Mouse (Mus musculus) layer of hippocampus, postnatal 36 days (tissue): ENCODE data around the gene Tnks2. TPM values are rescaled to one million over a fixed set of nuclear protein-coding genes. Genes with fewer than 3 reads are reported as not detected.
A peak's percentile ranks its signal among the peaks of the same experiment; 100 is the strongest.

ENCODE experiments used
- DNase-seq, 2 experiments: peaks; one replicate each; pipeline ENCODE4 v3.0.0; 2022
- total RNA-seq, 2 experiments: library from RNA; stranded (reverse); gene quantifications; 2 replicates each; pipeline ENCODE4 v1.2.3; 2021

Tnks2 gene
- total RNA-seq, 2 experiments from 2014 or later = 127 to 133 TPM

GRCm38 (mm10) chr19:36897778-36898177, 63.7 kb downstream of the Tnks2 start:
- DNase-seq = no peak

GRCm38 (mm10) chr19:36903377-36903776, 69.3 kb downstream of the Tnks2 start:
- DNase-seq = no peak

GRCm38 (mm10) chr19:36904211-36905007, 70.4 kb downstream of the Tnks2 start:
- DNase-seq = peak; percentile 19 to 59

- DNase-seq = no peak
Observed at GRCm38 (mm10) chr19:36909150-36909549, 75.1 kb downstream of the Tnks2 start.

- no peak for DNase-seq
Observed at GRCm38 (mm10) chr19:36909676-36910292, 75.8 kb downstream of the Tnks2 start.

- DNase-seq = peak; percentile 27 to 32
Observed at GRCm38 (mm10) chr19:36910424-36911045, 76.5 kb downstream of the Tnks2 start.

GRCm38 (mm10) chr19:36913064-36913463, 79.0 kb downstream of the Tnks2 start:
- DNase-seq = no peak

GRCm38 (mm10) chr19:36916206-36916605, 82.2 kb downstream of the Tnks2 start:
- no peak for DNase-seq

- no peak for DNase-seq
Observed at GRCm38 (mm10) chr19:36916876-36917389, 82.9 kb downstream of the Tnks2 start.

- DNase-seq = peak; percentile 85 to 86
Observed at GRCm38 (mm10) chr19:36918441-36919301, 84.6 kb downstream of the Tnks2 start.

GRCm38 (mm10) chr19:36919466-36919865, 85.4 kb downstream of the Tnks2 start, which contains the start of gene Fgfbp3:
Gene Fgfbp3, minus strand, starts transcription at chr19:36919615.
- no peak for DNase-seq

- no peak for DNase-seq
Observed at GRCm38 (mm10) chr19:36922015-36922414, 88.0 kb downstream of the Tnks2 start.

- no peak for DNase-seq
Observed at GRCm38 (mm10) chr19:36922936-36923335, 88.9 kb downstream of the Tnks2 start.

GRCm38 (mm10) chr19:36925671-36926552, 91.9 kb downstream of the Tnks2 start, which contains the start of gene Btaf1:
Gene Btaf1, plus strand, starts transcription at chr19:36926079.
- DNase-seq = peak; percentile 83

GRCm38 (mm10) chr19:36926553-36927236, 92.7 kb downstream of the Tnks2 start:
- DNase-seq = no peak

- DNase-seq = no peak
Observed at GRCm38 (mm10) chr19:36927800-36928361, 93.8 kb downstream of the Tnks2 start.

GRCm38 (mm10) chr19:36929816-36930215, 95.8 kb downstream of the Tnks2 start:
- no peak for DNase-seq

- DNase-seq = no peak
Observed at GRCm38 (mm10) chr19:36932097-36932496, 98.1 kb downstream of the Tnks2 start.

- no peak for DNase-seq
Observed at GRCm38 (mm10) chr19:36932613-36933012, 98.6 kb downstream of the Tnks2 start.

- DNase-seq = no peak
Observed at GRCm38 (mm10) chr19:36936285-36936684, 102.3 kb downstream of the Tnks2 start.
